Mouse (Mus musculus): ENCODE measurements around the gene Ccdc12.

The Ccdc12 gene

DNA sequence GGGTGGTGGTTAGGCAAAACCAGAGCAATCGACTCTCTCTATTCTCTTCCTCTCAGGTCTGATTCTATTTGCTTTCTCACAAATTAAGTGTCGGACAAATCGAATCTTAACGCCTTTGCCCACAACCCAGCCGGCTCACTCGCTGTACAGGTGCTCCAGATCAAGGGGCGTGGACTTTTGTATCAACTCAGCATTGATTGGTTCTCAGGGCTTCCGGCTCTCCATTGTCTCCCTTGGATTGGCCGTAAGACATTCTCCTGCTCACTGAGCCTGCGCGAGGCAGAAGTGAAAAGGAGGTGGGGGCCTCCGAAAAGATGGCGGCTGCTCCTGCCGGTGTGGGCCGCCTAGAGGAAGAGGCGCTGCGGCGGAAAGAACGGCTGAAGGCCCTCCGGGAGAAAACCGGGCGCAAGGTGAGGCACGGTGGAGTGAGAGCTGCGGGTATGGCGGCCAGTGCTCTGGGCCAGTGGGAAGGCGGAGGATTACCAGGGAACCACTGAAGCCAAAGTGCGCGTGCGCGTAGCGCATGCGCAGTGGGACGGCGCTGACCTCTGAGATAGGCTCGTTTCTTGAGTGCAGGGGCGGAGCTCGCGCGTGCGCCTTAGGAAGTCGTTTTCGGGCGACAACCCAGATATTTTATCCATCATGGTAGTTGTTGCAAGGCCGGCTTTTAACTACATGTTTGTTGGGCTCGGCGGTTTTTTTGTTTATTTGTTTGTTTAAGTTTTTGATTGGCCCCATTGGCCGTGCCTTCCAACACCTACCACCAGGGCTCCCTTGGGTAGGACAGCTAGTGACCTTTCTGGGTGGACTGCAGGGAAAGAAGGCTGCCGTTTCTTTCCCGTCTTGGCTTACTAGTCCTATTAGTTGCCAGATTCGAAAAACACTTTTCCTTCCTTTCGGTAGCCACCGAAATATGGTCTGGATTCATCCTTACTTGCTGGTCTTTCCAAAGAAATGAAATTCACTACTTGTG, at the start of gene Ccdc12:
Ccdc12 (plus strand) TSS at position 255 of the 973 bp plus-strand sequence.
- peak; percentile 94 for DNase-seq (ENCODE audit: low spot score)

DNA sequence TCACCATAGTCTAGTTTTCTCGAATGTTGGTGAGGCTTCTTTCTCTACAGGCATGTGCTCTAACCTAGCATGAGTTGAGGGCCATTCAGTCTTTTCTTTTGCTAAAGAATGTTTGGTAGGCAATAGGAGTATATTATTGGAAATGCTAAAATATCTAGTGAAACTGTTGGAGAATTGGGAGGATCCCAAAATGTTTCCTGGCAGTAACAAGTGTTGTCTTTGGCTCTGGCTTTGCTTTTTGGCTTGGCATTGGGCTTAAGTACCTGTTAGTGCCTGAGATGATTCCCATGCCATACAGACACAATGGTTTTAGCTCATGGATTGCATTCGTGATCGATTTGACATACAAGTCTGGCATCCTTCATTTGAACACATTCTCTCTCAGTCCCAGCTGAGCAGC, 44.8 kb upstream of the Ccdc12 start:
- no peak for DNase-seq (ENCODE audit: low spot score)

DNA sequence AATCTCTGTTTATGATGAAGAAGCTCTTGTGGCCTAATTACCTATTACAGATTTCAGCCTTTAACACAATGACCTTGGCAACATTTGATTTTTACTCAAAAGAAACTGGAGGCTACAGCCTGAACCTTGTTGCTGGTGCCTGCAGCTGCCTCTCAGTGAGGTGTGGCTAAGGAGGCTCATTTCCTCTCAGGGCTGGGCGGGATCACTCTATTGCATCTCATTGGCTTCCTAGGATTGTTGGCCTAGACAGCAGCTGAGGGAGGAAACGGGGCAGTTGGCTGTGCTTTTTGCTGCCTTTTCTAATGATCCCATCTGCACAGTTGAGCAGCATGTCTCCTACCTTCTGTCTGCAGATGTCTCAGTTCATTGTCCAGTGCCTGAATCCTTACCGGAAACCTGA, 39.2 kb upstream of the Ccdc12 start:
- no peak for DNase-seq (ENCODE audit: low spot score)

DNA sequence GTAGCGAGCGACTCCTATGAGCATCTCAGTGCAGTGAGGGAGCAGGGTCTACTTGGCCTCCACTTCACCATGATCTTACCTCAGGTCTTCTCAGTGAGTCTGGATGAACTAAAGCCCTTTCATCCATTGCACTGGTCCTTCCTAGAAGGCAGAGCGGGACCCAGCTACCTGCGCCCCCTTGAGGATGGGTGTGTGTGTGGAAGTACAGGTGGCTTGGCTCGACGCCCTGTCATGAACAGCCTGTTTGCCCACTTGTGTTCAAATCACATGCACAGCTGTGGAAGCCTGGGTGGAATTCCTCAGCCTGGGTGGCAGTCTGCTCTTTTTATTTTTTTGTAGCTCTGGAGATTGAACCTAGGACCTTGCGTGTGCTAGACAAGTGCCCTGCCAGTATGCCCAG, 36.1 kb upstream of the Ccdc12 start:
- DNase-seq (ENCODE audit: low spot score): no peak

DNA sequence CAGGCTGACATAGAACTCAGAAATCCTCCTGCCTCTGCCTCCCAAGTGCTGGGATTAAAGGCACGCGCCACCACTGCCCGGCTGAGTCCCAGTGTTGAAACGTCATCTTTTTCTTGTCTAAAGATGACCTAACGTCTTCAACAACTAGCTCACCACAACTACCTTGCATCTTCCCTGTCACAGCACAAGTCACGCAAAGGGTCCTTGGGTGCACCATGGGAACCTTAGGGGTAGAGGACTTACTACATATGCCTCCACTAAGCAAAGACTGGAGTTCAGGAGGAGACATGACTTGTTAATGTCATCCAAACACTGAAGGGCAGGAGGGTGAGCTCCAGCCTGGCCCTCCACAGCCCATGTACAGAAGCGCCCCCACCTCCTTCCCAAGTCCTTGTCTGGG, 35.6 kb upstream of the Ccdc12 start:
- DNase-seq (ENCODE audit: low spot score): no peak

DNA sequence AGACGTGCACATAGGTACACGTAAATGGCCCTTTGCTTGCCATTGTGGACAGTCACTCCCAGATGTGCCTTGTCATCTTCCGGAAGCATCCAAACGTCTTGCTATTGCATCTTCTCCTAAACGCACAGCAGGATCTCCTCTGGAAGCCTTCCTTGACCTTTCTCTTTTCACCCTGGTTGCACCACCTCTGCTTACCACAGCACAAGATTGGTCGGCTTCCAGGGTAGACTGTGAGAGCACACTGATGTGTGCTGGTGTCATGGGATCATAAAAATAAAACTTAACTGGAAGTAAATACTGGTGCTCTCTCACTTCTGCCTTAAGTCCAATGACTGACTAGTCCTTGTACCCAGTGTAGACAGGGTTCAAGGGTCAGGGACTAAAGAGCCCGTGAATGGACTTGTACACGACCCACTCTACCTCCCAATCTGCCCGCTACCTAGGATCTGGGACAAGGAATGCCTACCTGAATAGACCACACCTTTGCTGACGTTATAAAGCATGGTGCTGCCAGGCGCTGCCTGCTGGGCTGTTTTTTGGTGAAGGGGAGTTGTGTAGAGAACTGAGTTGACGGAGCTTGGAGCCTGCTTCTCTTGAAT, 33.6 kb upstream of the Ccdc12 start:
- no peak for DNase-seq (ENCODE audit: low spot score)

DNA sequence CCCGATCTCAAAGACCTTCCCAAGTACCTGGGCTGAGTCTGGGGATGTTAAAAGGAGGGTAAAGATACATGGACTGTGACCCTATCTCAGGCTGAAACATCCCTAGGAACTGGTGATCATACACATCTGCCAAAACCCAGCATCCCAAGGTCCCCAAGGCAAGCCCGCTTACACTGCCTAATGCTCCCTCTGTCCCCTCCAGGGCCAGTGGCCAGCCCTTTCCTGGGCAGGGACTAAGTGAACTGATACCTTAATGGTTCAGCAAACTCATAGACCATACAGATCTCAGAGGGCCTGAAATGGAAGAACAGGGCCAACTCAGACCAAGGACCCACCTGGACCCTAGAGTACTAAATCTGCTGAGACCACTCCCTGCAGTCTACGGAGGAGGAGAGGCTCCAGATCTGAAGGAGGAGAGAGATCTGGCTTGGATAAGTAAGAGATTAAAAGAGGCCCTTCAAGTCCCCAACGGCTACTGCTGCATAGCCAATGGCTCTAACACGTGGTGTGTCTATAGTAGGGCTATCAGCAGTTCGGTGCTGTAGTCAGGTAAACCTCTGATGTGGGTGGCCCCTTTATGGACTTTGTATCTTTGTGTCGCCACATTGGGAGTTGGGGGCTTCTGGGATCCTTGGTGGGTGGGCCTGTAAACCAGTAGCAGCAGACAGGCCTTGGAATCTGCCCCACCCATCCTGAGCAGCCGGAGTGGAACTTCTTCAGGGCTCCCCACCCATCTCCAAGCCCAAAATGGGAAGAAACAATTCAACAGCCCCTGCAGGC, 32.7 kb upstream of the Ccdc12 start:
- no peak for DNase-seq (ENCODE audit: low spot score)

DNA sequence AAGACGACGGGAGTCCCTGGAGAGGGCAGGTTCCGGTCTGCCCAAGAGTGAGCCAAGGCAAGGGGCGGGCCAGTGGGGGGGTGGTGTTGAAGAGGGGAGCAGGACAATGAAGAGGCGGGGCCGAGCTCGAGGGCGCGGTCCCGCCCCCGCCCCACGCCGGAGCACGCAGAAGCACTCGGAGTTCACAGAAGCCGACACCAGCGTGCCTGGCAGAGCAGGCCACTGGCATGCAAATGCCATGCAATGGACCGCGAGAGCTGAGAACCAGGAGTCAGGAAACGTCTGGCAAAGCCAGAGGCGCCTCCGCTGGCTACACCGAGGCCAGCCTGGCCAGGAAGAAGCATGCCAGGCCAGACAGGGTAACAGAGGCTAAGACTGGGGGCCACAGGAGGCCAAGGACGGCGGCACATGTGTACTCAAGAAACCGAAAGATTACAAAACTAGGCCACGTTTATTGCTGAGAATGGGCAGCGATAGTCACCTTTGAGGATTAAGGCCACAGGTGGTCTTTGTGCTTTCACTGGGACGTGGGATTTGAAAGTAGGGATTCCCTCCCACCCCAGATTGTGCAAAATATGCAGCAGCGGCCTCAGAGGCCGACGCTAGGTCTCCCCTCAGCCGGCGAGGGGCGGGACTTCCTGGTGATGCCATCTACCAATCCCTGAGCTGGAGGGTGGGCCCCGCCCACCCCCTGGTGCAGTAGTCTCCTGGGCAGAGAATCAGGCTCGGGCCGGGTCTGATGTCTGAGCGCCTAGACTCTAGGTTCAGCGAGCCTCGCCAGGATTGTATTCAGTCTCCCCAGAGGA, 31.7 kb upstream of the Ccdc12 start, which contains the start of gene Nradd:
Nradd (minus strand) TSS at position 92 of the 806 bp plus-strand sequence.
- DNase-seq (ENCODE audit: low spot score): peak; percentile 89

DNA sequence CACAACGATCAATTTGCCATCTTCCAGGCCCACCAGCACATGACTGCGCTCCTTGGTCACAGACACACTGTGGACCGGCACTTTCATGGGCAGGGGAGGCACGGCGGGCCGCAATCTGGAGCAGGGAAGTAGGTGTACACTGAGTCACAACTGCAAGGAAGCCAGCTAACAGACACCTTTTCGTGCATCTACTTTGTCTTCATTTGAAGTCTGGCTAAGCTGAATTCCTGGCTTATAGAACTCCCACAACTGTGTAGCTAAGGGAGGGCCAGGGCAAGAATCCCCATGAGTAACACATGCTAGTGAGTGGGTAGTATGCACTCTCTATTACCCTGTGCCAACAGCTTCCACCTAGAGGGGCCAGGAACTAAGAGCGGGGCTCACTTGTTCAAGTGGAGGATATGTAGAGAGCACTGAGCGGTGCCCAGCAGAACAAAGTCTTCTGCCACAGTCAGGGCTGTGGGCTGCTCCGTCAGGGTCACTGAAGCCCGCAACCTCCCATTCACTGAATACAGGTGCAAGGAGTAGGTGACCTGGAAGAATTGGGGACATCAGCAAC, 30.9 kb upstream of the Ccdc12 start:
- no peak for DNase-seq (ENCODE audit: low spot score)

DNA sequence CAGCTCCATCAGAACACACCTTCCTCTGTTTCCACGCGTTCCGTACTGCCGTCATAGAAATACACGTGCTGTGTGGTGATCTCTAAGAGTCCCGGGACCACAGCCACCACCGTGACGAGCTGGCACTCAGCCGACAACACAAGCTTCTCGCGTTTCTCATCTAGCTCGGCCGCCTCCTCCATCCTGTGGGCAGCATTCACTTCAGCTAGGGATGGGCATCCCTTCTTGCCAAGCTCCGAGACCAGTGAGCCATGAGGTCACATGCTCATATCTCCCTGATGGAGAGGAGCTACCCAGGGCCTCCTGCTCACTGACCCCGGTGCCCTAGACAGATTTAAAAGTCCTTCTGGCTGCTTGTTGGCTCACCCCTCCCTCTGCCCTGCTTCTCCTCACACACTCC, 26.1 kb upstream of the Ccdc12 start:
- DNase-seq (ENCODE audit: low spot score): no peak

DNA sequence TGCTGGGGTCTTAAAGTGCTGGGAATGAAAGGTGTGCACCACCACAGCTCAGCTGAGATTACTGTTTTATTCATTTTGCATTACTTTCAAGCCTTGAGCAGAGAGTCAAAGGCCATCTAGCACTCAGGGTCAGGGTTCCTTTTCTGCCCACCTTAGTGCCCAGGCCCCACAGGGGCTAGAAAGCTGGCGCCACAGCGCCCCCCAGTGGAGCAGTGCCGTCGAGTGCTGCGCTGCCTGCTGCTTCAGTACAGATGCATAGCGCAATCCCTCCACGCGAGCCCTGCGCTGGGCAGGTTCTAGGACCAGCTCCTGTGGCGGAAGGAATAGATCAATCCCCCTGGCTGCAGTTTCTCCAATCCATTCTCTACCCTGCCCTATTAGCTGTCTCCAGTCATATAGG, 25.1 kb upstream of the Ccdc12 start:
- peak; percentile 51 for DNase-seq (ENCODE audit: low spot score)

DNA sequence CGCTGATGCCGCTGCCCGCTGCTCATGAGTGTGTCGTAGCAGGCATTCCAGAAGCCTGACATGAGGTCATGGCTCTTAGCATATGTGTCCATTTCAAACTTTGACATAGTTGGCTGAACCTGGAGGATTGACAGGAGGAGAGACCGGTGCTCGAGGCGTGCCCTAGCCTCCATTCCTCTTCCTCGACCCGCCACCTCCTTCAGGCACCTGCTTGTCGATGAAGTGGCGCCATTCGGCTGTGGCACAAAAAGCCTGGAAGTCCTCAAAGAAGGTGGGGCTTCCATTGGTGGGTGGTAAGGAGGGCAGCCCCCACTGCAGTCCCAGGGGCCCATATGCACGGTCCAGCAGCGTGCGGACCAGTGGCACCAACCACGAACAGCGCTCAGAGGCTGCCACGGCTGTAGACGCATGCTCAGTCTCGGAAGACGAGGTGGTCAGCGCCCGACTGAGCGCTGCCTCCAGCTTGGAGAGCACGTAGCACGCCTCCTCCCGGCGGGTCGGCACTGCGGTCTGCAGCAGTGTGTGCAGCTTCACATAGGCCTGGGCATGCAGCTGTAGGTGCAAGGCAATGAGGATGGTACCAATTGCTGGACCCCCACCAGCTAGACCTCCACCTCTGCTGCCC, 24.5 kb upstream of the Ccdc12 start:
- no peak for DNase-seq (ENCODE audit: low spot score)

DNA sequence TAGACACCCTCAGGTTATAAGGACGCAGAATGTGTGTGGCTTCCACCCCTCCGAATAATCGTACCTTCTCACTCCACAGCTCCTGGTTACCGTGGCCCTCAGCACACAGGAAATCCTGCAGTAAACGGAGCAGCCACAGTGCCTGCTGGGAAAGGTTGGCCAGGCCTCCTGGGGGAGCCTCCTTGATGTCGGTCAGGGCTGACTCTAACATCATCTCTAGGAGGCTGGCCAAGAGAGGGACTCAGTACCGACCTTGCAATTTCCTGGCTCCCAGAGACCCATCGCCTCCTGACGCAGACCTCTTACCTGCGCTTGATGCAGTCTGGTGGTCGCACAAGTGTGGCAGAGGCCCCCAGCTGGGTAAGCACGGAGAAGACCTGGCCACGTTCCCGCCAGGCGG, 23.6 kb upstream of the Ccdc12 start:
- no peak for DNase-seq (ENCODE audit: low spot score)

DNA sequence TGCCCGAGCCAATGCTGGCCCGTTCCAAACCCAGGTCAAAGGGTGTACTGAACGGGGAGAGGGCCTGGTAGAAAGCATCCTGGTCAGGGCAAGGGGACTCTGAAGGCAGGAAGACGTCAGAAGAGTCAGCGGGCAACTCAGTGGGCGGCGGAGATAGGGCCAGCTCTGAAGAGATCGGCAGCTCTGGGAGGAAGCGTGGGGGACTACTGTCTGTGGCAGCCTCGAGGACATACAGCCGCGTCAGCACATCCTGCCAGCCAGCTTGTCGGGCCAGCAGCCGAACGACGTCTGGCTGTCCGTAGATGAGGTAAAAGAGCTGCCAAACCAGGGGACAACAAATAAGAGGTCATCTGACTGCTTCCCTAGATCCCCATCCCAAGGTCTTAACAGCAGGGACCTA, 22.4 kb upstream of the Ccdc12 start:
- no peak for DNase-seq (ENCODE audit: low spot score)

DNA sequence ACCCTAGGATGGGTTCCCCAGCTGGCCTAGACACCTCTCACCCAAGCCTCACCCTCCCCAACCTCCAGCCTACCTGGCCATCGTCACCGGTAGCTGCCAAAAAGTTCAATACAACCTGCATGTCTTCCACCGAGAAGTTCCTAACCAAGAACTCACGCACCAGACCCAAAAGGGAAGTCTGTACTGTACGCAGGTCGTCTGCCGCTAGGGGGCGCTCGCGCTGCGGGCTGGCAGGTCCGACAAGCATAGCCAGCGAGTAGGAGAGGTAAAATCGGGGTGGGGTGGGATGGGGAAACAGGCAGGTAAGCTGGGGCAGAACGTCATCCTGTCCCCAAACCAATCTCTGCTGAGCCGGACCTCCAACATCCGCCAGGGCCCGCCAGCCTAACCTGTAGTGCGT, 21.1 kb upstream of the Ccdc12 start:
- DNase-seq (ENCODE audit: low spot score): peak; percentile 85

DNA sequence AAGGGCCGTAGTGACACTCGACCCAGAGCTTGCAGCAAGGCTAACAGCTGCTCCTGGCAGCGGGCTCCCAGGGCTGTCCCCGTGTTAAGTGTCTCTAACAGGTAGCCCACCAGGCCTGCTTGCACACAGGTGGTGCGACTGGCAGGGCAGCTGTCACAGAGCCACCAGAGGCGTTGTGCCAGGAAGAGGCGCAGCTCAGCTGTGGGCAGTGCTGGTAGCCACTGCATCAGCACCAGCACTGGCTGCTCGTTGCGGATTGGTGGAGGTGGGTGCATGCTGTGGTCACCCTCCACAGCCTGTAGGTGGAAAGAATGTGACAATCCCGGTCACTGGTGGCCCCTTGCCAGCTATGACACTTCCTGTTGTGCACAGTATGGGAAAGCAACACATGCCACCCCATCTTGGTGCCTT, 17.7 kb upstream of the Ccdc12 start:
- DNase-seq (ENCODE audit: low spot score): no peak

DNA sequence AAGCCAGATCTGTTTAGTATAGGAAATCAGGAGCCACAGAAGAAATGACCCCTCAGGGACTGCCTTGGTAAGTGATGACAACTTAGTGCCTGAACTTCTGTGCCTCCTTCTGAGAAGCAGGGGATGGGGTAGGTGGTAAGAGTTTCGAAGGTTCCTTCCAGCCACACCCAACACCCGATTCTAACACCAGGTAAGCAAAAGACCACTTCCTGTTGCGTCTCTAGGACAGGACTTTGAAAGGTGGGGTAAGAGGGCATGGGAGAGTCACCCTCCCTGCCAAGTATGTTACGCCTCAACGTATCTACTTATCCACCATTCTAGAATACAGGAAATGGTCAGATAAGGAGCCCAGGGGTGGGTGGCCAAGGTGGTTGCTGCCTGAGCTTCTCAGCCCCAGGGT, 15.3 kb upstream of the Ccdc12 start:
- no peak for DNase-seq (ENCODE audit: low spot score)

DNA sequence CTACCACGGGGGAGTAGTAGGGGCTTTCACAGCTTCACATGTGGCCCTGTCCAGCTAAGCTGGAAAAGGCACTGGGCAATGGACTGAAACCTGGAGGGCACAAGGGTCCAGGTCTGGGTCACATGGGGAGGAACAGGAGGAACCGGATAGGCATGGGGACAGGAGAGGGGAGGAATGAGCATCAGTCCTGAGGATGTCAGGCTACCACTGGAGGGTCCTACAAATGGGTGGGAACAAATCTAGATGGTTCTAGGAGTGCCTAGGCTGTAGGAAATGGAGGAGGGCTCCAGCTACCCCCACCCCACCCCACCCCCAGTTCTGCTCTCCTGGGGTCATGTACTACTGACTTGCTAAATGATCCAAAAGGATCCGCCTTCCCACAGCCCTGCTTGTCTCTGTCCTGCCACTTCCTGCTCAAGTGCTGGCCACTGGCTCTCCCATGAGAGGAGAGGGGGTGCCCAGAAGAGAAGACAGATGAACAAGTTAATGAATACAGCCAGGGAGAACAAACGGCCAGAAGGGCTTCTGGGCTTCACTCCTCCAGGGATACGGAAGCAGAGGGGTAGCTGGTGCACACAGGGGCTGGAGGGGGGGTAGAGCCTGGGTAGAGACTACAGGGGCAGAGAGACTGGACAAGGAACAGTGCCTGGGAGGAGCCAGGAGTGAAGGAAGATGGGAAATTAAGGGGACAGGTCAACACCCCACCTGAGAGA, 13.3 kb upstream of the Ccdc12 start:
- DNase-seq (ENCODE audit: low spot score): no peak

DNA sequence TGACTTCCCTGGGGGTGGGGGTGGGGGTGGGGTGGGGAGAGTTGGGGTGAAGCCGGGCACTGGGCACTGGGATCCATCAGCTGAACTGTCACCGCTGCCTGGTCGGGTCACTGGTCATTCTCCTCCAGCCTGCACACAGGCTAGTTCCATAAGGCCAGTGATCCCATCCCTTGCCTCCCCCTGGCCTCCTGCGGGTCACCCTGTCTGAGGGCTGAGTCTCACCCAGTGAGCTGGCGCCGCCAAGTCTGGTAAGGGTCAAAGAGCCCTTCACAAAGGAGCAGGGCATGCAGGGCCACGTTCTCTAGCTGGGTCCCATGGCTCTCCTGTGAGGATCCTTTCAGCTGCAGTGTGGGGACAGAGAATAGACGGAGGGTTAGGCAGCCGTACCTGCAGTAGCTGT, 12.5 kb upstream of the Ccdc12 start:
- DNase-seq (ENCODE audit: low spot score): no peak

DNA sequence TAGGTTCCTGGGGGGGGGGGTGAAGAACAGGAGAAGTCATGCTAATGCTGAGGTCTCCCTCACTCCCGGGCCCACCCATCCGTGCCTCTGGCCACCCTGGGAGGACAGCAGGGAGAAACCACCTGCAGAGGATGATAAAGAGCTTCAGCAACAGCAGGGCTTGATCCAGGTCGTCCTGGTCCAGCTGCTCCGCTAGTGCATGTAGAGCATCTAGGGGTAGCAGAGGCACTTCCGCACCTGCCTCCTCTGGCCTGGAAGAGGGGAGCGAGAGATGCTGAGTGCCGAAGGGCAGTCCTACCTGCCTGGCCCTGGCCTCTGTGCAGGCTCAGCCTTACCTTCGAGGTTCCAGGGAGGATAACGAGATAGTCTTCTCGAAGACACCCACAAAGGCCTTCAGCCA, 12.0 kb upstream of the Ccdc12 start:
- DNase-seq (ENCODE audit: low spot score): no peak
